Mouse (Mus musculus) CH12.LX (cell line): ENCODE data around the gene Opn4. TPM values are rescaled to one million over a fixed set of nuclear protein-coding genes. Genes with fewer than 3 reads are reported as not detected.

Experiments used
- DNase-seq: peaks from one replicate; pipeline ENCODE4 v3.0.0-alpha.2; 2013; ENCODE audit errors: extremely low read depth
- H3K27ac ChIP-seq: 2 replicates; pipeline ENCODE4 v1.5.1; 2012; ENCODE audit warnings: low read depth, mild to moderate bottlenecking, control low read depth, moderate library complexity; ENCODE audit not compliant: insufficient read depth
- H3K27me3 ChIP-seq: replicated peaks from 2 replicates; pipeline ENCODE3; 2012; ENCODE audit warnings: inconsistent platforms
- H3K36me3 ChIP-seq, 2 experiments: replicated peaks in 1 of 2; 2 replicates each; pipeline versions ENCODE3 to v1.6.1; 2012; ENCODE audit warnings: inconsistent platforms in 1 of 2, low read length in 1 of 2, mild to moderate bottlenecking in 1 of 2, mixed read lengths in 1 of 2, moderate library complexity in 1 of 2; ENCODE audit not compliant: control insufficient read depth in 1 of 2, insufficient read depth in 1 of 2
- H3K4me1 ChIP-seq, 2 experiments: 2 replicates each; pipeline ENCODE4 v1.6.1; 2012; ENCODE audit warnings: inconsistent platforms in 1 of 2, moderate library complexity in 1 of 2; ENCODE audit not compliant: insufficient read depth in 2 of 2, control insufficient read depth in 1 of 2
- H3K4me2 ChIP-seq: 2 replicates; pipeline ENCODE4 v1.6.1; 2012; ENCODE audit warnings: low read depth, mild to moderate bottlenecking, control low read depth; ENCODE audit not compliant: poor library complexity, insufficient read depth, severe bottlenecking
- H3K4me3 ChIP-seq, 3 experiments: fragments of 150-350 bp in 1 of 3; sonication (generic) in 1 of 3; replicated peaks in 1 of 3; 2 replicates each; pipeline versions ENCODE3 to v1.5.1; 2011 to 2012; ENCODE audit warnings: low read depth in 2 of 3, low read length in 2 of 3, mild to moderate bottlenecking in 2 of 3, moderate library complexity in 2 of 3, control low read depth in 1 of 3, improper control_type of control experiment in 1 of 3, inconsistent platforms in 1 of 3, mixed read lengths in 1 of 3; ENCODE audit not compliant: poor library complexity in 1 of 3
- H3K79me2 ChIP-seq: replicated peaks from 2 replicates; pipeline ENCODE4 v1.6.1; 2012; ENCODE audit warnings: mild to moderate bottlenecking, moderate library complexity; ENCODE audit not compliant: control insufficient read depth, poor library complexity, insufficient read depth, severe bottlenecking; ENCODE audit errors: extremely low read depth
- H3K9ac ChIP-seq: 2 replicates; pipeline ENCODE4 v1.6.1; 2012; ENCODE audit warnings: low read depth, mild to moderate bottlenecking, control low read depth, moderate library complexity; ENCODE audit not compliant: insufficient read depth
- H3K9me3 ChIP-seq: replicated peaks from 2 replicates; pipeline ENCODE3; 2012; ENCODE audit warnings: low read length, inconsistent platforms, mixed read lengths
- CHD1 ChIP-seq: IDR thresholded peaks from 2 replicates; pipeline ENCODE4 v1.6.1; 2012; ENCODE audit warnings: low read depth, low read length, improper control_type of control experiment, inconsistent platforms
- CHD2 ChIP-seq: IDR thresholded peaks from 2 replicates; pipeline ENCODE4 v1.6.1; 2011; ENCODE audit warnings: low read length, improper control_type of control experiment
- ELF1 ChIP-seq: IDR thresholded peaks from 2 replicates; pipeline ENCODE4 v1.6.1; 2014; ENCODE audit warnings: low read depth, mild to moderate bottlenecking, inconsistent platforms, low read length, improper control_type of control experiment
- ETS1 ChIP-seq: conservative IDR thresholded peaks from 2 replicates; pipeline ENCODE4 v1.6.1; 2012; ENCODE audit warnings: low read depth, mild to moderate bottlenecking, inconsistent platforms, low read length, improper control_type of control experiment, moderate library complexity
- HCFC1 ChIP-seq: IDR thresholded peaks from 2 replicates; pipeline ENCODE4 v1.6.1; 2012; ENCODE audit warnings: low read depth, mild to moderate bottlenecking, inconsistent platforms, low read length, improper control_type of control experiment
- IRF4 ChIP-seq: IDR thresholded peaks from 2 replicates; pipeline ENCODE4 v1.6.1; 2014; ENCODE audit warnings: low read depth, mild to moderate bottlenecking, inconsistent platforms, low read length, improper control_type of control experiment
- JUND ChIP-seq: conservative IDR thresholded peaks from 2 replicates; pipeline ENCODE4 v1.6.1; 2011; ENCODE audit warnings: low read depth, low read length, improper control_type of control experiment
- KAT2A ChIP-seq: IDR thresholded peaks from 2 replicates; pipeline ENCODE4 v1.6.1; 2012; ENCODE audit warnings: low read length, improper control_type of control experiment, inconsistent platforms; ENCODE audit not compliant: insufficient replicate concordance
- MAFK ChIP-seq: IDR thresholded peaks from 2 replicates; pipeline ENCODE4 v1.6.1; 2011; ENCODE audit warnings: low read length, improper control_type of control experiment; ENCODE audit not compliant: insufficient replicate concordance
- MAX ChIP-seq: IDR thresholded peaks from 2 replicates; pipeline ENCODE4 v1.6.1; 2011; ENCODE audit warnings: low read length, improper control_type of control experiment
- MXI1 ChIP-seq: IDR thresholded peaks from 2 replicates; pipeline ENCODE4 v1.6.1; 2011; ENCODE audit warnings: mild to moderate bottlenecking, low read depth, low read length, improper control_type of control experiment
- POLR2A ChIP-seq: IDR thresholded peaks from 2 replicates; pipeline ENCODE4 v1.6.1; 2011; ENCODE audit warnings: low read depth, mild to moderate bottlenecking, improper control_type of control experiment, low read length
- RAD21 ChIP-seq: IDR thresholded peaks from 2 replicates; pipeline ENCODE4 v1.6.1; 2011; ENCODE audit warnings: low read depth, mild to moderate bottlenecking, low read length, improper control_type of control experiment, moderate library complexity
- RCOR1 ChIP-seq: conservative IDR thresholded peaks from 2 replicates; pipeline ENCODE4 v1.6.1; 2012; ENCODE audit warnings: low read depth, mild to moderate bottlenecking, inconsistent platforms, low read length, improper control_type of control experiment
- SIN3A ChIP-seq: IDR thresholded peaks from 2 replicates; pipeline ENCODE4 v1.6.1; 2012; ENCODE audit warnings: low read length, improper control_type of control experiment, inconsistent platforms
- SMC3 ChIP-seq: IDR thresholded peaks from 2 replicates; pipeline ENCODE4 v1.6.1; 2011; ENCODE audit warnings: low read depth, low read length, improper control_type of control experiment
- UBTF ChIP-seq: IDR thresholded peaks from 2 replicates; pipeline ENCODE4 v1.6.1; 2012; ENCODE audit warnings: low read depth, mild to moderate bottlenecking, inconsistent platforms, low read length, improper control_type of control experiment, moderate library complexity
- USF1 ChIP-seq: IDR thresholded peaks from 2 replicates; pipeline ENCODE4 v1.6.1; 2014; ENCODE audit warnings: low read depth, mild to moderate bottlenecking, inconsistent platforms, low read length, improper control_type of control experiment
- USF2 ChIP-seq: conservative IDR thresholded peaks from 2 replicates; pipeline ENCODE4 v1.6.1; 2011; ENCODE audit warnings: low read depth, low read length, improper control_type of control experiment
- ZC3H11A ChIP-seq: IDR thresholded peaks from 2 replicates; pipeline ENCODE4 v1.6.1; 2012; ENCODE audit warnings: low read depth, mild to moderate bottlenecking, inconsistent platforms, low read length, improper control_type of control experiment
- ZNF384 ChIP-seq: IDR thresholded peaks from 2 replicates; pipeline ENCODE4 v1.6.1; 2012; ENCODE audit warnings: low read depth, low read length, improper control_type of control experiment, inconsistent platforms
- dilution Hi-C: fragments of 300-500 bp; cut with MboI; formaldehyde crosslinking; loops from 2 replicates; pipeline ENCODE4 v1.14.3; 2020; ENCODE audit warnings: low sequenced_read_pairs; ENCODE audit not compliant: extremely low pct_unique_long_range_greater_than_20kb, extremely low pct_ligation_motif_present
- in situ Hi-C: fragments of 300-500 bp; cut with MboI; formaldehyde crosslinking; loops from 3 replicates; pipeline ENCODE4 v1.14.3; 2019; ENCODE audit warnings: low sequenced_read_pairs, low pct_ligation_motif_present, low pct_unique_long_range_greater_than_20kb, mixed read lengths
- polyA plus RNA-seq: library from polyadenylated mRNA; unstranded; fragments of >175 nt; gene quantifications from 2 replicates; pipeline ENCODE4 v1.2.1, GENCODE M21; 2012; ENCODE audit warnings: low read depth; ENCODE audit not compliant: insufficient read length
- total RNA-seq, 2 experiments: library from RNA; depleted of rRNA; stranded (reverse); fragments of 300-350 nt in 1 of 2; fragments of >200 nt in 1 of 2; gene quantifications; 2 replicates each; pipeline ENCODE4 v1.2.3; 2012 to 2014

The Opn4 gene
- total and polyA plus RNA-seq, 3 experiments = not detected

- no peaks in the 10 kb centered on the region for H3K79me2 ChIP-seq
- no peak for TF ChIP-seq HCFC1
- TF ChIP-seq KAT2A = no peak
- no peak for TF ChIP-seq IRF4
- no peak for TF ChIP-seq SMC3
- TF ChIP-seq ETS1 = no peak
- TF ChIP-seq MAX = no peak
- TF ChIP-seq RAD21 = no peak
- TF ChIP-seq SIN3A = no peak
- TF ChIP-seq ZC3H11A = no peak
- H3K9ac ChIP-seq = no peak overlapping the region
- peaks cover 0 to 2% of the 10 kb centered on the region in 2 experiments; a peak in 1 of 4 replicates for H3K4me1 ChIP-seq
- H3K27me3 ChIP-seq = no peaks in the 10 kb centered on the region
- no peak overlapping the region for H3K27ac ChIP-seq
- dilution Hi-C loops (no loop called here), in situ Hi-C loops (no loop called here)
- H3K36me3 ChIP-seq = no peaks in the 10 kb centered on the region
- H3K4me2 ChIP-seq = no peak overlapping the region
- no peak for DNase-seq
- H3K4me3 ChIP-seq = no peak overlapping the region
- H3K9me3 ChIP-seq = peaks cover 6% of the 10 kb centered on the region
Observed at GRCm38 (mm10) chr14:34586871-34587270, 13.1 kb downstream of the Opn4 start.

- H3K9me3 ChIP-seq = peaks cover 1% of the 10 kb centered on the region
- TF ChIP-seq MAFK = no peak
- no peak for TF ChIP-seq RCOR1
- TF ChIP-seq ZNF384 = no peak
- TF ChIP-seq SIN3A = no peak
- TF ChIP-seq JUND = no peak
- no peak for TF ChIP-seq CHD2
- no peak for TF ChIP-seq POLR2A
- TF ChIP-seq HCFC1 = no peak
- TF ChIP-seq MXI1 = no peak
- TF ChIP-seq SMC3 = no peak
- no peak for TF ChIP-seq ZC3H11A
- TF ChIP-seq ELF1 = no peak
- TF ChIP-seq UBTF = no peak
- TF ChIP-seq USF1 = no peak
- TF ChIP-seq RAD21 = no peak
- no peak for TF ChIP-seq USF2
- no peak for TF ChIP-seq CHD1
- peaks cover 5 to 6% of the 10 kb centered on the region in 2 experiments; a peak in 3 of 4 replicates for H3K4me1 ChIP-seq
- dilution Hi-C loops = no loop called here
- H3K4me2 ChIP-seq = no peak overlapping the region
- H3K9ac ChIP-seq = no peak overlapping the region
- no peaks in the 10 kb centered on the region for H3K36me3 ChIP-seq
- H3K4me3 ChIP-seq = no peak overlapping the region
- in situ Hi-C loops = no loop called here
- no peak for DNase-seq
- no peaks in the 10 kb centered on the region for H3K79me2 ChIP-seq
- no peaks in the 10 kb centered on the region for H3K27me3 ChIP-seq
- H3K27ac ChIP-seq = no peak overlapping the region
Observed at GRCm38 (mm10) chr14:34585358-34586105, 14.4 kb downstream of the Opn4 start.
